Mouse (Mus musculus): ENCODE measurements around the gene Hnrnpdl. TPM values are rescaled to one million over a fixed set of nuclear protein-coding genes. Genes with fewer than 3 reads are reported as not detected.

Hnrnpdl gene
- polyA plus RNA-seq, 1 experiment from 2014 or later: 271 TPM

DNA sequence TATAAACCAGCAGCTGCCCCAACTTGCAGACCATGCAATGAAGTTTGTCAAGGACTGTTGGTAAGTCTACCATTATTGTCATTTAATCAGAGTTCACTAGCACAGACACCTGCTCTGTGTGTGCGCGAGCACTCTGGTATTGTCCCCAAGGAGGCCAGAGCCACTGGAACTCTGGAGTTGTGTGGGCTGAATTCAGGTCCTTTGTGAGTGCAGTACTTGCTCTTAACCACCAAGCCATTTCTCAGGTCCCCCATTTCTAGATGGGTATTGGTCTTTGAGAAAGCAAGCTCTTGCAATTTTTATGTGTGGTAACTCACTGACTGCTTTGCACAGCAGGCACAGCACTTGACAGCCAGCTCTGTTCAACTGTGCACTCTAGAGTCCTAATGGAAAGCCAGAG lies 7.4 kb downstream of the Hnrnpdl start:
- Histone ChIP-seq H3K4me1 (ENCODE audit: control insufficient read depth, insufficient read depth, low read length) (peaks cover 12% of the 10 kb centered on the region), H3K9ac (ENCODE audit: low read length) (no peak overlapping the region), H3K4me3 (ENCODE audit: low read depth, low read length) (no peak overlapping the region), H3K36me3 (ENCODE audit: control insufficient read depth, insufficient read depth, low read length) (peaks cover 12% of the 10 kb centered on the region), H3K4me2 (ENCODE audit: low read depth) (no peak overlapping the region), H3K27ac (ENCODE audit: low read depth, low read length) (no peak overlapping the region), H3K9me3 (ENCODE audit: control insufficient read depth, low read length) (no peaks in the 10 kb centered on the region), H3K27me3 (ENCODE audit: control insufficient read depth, insufficient read depth, low read length) (no peaks in the 10 kb centered on the region)
- WGBS: 91% methylated on average over 2 of the region's 2 CpGs
- ATAC-seq (ENCODE audit: insufficient read depth, low FRiP score, low TSS enrichment) (peak; percentile 52), DNase-seq (ENCODE audit: low spot score) (no peak)

DNA sequence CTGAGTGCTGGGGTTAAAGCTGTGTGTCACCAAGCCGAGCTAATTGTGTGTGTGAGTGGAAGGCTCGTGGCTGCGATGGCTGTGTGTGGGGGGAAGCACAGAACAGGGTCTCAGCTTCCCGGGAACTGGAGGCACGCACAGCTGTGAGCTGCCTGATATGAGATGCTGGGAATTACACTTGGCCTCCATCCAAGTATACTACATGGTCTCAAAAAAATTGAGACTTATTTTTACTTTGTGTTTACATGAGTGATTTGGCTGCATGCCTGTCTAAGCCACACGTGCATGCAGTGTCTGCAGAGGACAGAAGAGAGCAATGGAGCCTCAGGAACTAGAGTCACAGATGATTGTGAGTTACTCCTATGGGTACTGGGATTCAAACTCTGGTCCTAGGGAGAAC lies 9.4 kb downstream of the Hnrnpdl start:
- Histone ChIP-seq H3K27ac (ENCODE audit: low read depth, low read length) (no peak overlapping the region), H3K9ac (ENCODE audit: low read length) (no peak overlapping the region), H3K9me3 (ENCODE audit: control insufficient read depth, low read length) (no peaks in the 10 kb centered on the region), H3K27me3 (ENCODE audit: control insufficient read depth, insufficient read depth, low read length) (no peaks in the 10 kb centered on the region), H3K4me2 (ENCODE audit: low read depth) (no peak overlapping the region), H3K4me1 (ENCODE audit: control insufficient read depth, insufficient read depth, low read length) (no peaks in the 10 kb centered on the region), H3K4me3 (ENCODE audit: low read depth, low read length) (no peak overlapping the region), H3K36me3 (ENCODE audit: control insufficient read depth, insufficient read depth, low read length) (peaks cover 6% of the 10 kb centered on the region)
- 61% methylated on average over 6 of the region's 6 CpGs for WGBS
- ATAC-seq (ENCODE audit: insufficient read depth, low FRiP score, low TSS enrichment): 0 out of 2 replicates have a peak, but pooled peaks have one; percentile 11
- DNase-seq (ENCODE audit: low spot score): no peak

DNA sequence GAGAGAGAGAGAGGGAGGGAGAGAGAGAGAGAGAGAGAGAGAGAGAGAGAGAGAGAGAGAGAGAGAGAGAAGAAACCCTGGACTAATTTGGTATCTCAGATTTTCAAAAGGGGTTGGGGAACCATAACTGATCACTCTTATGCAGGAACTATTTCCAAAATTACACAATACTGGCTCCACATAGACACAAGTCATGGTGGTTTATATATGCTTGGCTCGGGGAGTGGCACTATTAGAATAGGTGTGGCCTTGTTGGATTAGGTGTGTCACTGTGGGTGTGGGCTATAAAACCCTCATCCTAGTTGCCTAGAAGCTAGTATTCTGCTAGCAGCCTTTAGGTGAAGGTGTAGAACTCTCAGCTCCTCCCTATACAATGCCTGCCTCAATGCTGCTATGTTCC lies 14.6 kb downstream of the Hnrnpdl start:
- H3K9ac ChIP-seq (ENCODE audit: low read length): no peak overlapping the region
- H3K36me3 ChIP-seq (ENCODE audit: control insufficient read depth, insufficient read depth, low read length): no peaks in the 10 kb centered on the region
- H3K4me1 ChIP-seq (ENCODE audit: control insufficient read depth, insufficient read depth, low read length): no peaks in the 10 kb centered on the region
- no peak for ATAC-seq (ENCODE audit: insufficient read depth, low FRiP score, low TSS enrichment)
- H3K27ac ChIP-seq (ENCODE audit: low read depth, low read length): no peak overlapping the region
- no peaks in the 10 kb centered on the region for H3K9me3 ChIP-seq (ENCODE audit: control insufficient read depth, low read length)
- no peak for DNase-seq (ENCODE audit: low spot score)
- no peaks in the 10 kb centered on the region for H3K27me3 ChIP-seq (ENCODE audit: control insufficient read depth, insufficient read depth, low read length)
- H3K4me3 ChIP-seq (ENCODE audit: low read depth, low read length): no peak overlapping the region
- no peak overlapping the region for H3K4me2 ChIP-seq (ENCODE audit: low read depth)
- WGBS: 77% methylated on average over 1 of the region's 1 CpGs

DNA sequence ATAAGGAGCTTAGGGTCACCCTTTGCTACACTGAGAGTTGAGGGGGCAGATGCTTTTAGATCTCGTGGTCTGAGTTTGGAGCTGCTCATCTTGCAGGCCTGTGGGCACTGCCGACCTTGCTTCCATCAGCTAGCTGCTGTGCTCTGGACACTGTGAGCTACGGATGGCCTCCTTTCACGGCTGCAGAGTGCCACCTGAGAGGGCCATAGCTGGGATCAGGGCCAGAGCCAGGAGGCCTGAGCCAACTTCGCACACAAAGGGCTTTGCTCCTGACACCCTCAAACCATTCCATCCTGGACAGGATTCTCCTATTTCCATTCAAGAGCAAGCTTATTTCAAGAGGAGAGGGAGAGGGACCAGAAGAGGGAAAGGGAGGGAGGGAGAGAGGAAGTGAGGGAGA lies 15.1 kb downstream of the Hnrnpdl start:
- no peak overlapping the region for H3K27ac ChIP-seq (ENCODE audit: low read depth, low read length)
- ATAC-seq (ENCODE audit: insufficient read depth, low FRiP score, low TSS enrichment) (no peak), DNase-seq (ENCODE audit: low spot score) (no peak)
- WGBS: 74% methylated on average over 5 of the region's 5 CpGs
- H3K9ac ChIP-seq (ENCODE audit: low read length): no peak overlapping the region
- no peaks in the 10 kb centered on the region for H3K9me3 ChIP-seq (ENCODE audit: control insufficient read depth, low read length)
- H3K4me2 ChIP-seq (ENCODE audit: low read depth): no peak overlapping the region
- H3K36me3 ChIP-seq (ENCODE audit: control insufficient read depth, insufficient read depth, low read length): no peaks in the 10 kb centered on the region
- no peak overlapping the region for H3K4me3 ChIP-seq (ENCODE audit: low read depth, low read length)
- no peaks in the 10 kb centered on the region for H3K27me3 ChIP-seq (ENCODE audit: control insufficient read depth, insufficient read depth, low read length)
- no peaks in the 10 kb centered on the region for H3K4me1 ChIP-seq (ENCODE audit: control insufficient read depth, insufficient read depth, low read length)

DNA sequence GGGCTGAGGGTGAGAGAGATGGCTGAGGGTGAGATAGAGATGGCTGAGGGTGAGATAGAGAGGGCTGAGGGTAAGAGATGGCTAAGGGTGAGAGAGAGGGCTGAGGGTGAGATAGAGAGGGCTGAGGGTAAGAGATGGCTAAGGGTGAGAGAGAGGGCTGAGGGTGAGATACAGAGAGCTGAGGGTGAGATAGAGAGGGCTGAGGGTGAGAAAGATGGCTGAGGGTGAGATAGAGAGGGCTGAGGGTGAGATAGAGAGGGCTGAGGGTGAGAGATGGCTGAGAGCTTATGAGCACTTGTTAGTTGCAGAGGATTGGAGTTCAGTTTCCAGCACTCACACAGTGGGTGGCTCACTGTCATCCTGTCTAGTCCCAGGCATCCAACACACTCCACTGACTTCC lies 19.4 kb downstream of the Hnrnpdl start:
- H3K4me3 ChIP-seq (ENCODE audit: low read depth, low read length): no peak overlapping the region
- no peak overlapping the region for H3K27ac ChIP-seq (ENCODE audit: low read depth, low read length)
- no peak for ATAC-seq (ENCODE audit: insufficient read depth, low FRiP score, low TSS enrichment)
- H3K9ac ChIP-seq (ENCODE audit: low read length): no peak overlapping the region
- H3K4me2 ChIP-seq (ENCODE audit: low read depth): no peak overlapping the region
- H3K9me3 ChIP-seq (ENCODE audit: control insufficient read depth, low read length): no peaks in the 10 kb centered on the region
- DNase-seq (ENCODE audit: low spot score): no peak
- H3K27me3 ChIP-seq (ENCODE audit: control insufficient read depth, insufficient read depth, low read length): no peaks in the 10 kb centered on the region
- no peaks in the 10 kb centered on the region for H3K36me3 ChIP-seq (ENCODE audit: control insufficient read depth, insufficient read depth, low read length)
- no peaks in the 10 kb centered on the region for H3K4me1 ChIP-seq (ENCODE audit: control insufficient read depth, insufficient read depth, low read length)

DNA sequence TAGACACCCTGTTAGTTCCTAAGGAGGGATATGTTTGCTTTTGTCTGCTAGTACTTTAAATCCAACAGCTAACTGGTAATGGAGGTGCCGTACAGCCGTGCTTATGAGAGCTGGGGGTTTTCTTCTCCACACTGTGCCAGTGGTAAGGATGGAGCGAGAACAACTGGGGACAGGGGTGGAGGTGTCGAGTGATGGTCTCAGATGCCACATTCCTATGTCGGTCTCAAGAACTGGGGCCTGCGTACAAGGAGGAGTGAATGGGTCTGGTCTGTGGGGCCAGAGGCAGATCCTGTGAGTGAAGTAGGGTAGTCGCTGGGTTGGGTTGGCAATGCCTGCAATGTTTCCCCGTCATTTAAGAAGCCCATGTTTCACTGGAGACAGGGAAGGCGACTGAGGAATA lies 26.9 kb downstream of the Hnrnpdl start:
- DNase-seq (ENCODE audit: low spot score) (no peak), ATAC-seq (ENCODE audit: insufficient read depth, low FRiP score, low TSS enrichment) (no peak)
- H3K27ac ChIP-seq (ENCODE audit: low read depth, low read length): no peak overlapping the region
- H3K4me1 ChIP-seq (ENCODE audit: control insufficient read depth, insufficient read depth, low read length): no peaks in the 10 kb centered on the region
- H3K9ac ChIP-seq (ENCODE audit: low read length): no peak overlapping the region
- H3K4me3 ChIP-seq (ENCODE audit: low read depth, low read length): no peak overlapping the region
- no peaks in the 10 kb centered on the region for H3K9me3 ChIP-seq (ENCODE audit: control insufficient read depth, low read length)
- WGBS: 86% methylated on average over 9 of the region's 9 CpGs
- H3K4me2 ChIP-seq (ENCODE audit: low read depth): no peak overlapping the region
- H3K27me3 ChIP-seq (ENCODE audit: control insufficient read depth, insufficient read depth, low read length): no peaks in the 10 kb centered on the region
- no peaks in the 10 kb centered on the region for H3K36me3 ChIP-seq (ENCODE audit: control insufficient read depth, insufficient read depth, low read length)

DNA sequence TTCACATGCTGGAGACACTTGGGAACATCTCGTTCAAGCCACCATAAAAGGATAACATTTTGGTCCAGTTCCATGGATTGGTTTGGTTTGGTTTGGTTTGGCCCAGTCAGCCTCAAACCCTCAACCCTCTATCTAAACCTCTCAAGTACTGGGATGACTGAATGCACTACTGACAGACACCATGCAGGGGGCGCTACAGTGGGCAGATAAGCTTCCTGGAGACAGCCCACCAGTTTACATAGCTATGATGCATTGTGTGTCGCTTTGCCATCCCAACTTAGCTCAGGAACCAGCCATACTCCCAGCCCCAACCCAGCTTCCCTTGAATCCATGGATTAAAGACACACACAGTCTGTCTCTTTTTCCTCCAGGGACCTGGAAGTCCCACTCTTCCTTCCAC lies 31.0 kb downstream of the Hnrnpdl start:
- no peaks in the 10 kb centered on the region for H3K9me3 ChIP-seq (ENCODE audit: control insufficient read depth, low read length)
- no peaks in the 10 kb centered on the region for H3K36me3 ChIP-seq (ENCODE audit: control insufficient read depth, insufficient read depth, low read length)
- no peaks in the 10 kb centered on the region for H3K27me3 ChIP-seq (ENCODE audit: control insufficient read depth, insufficient read depth, low read length)
- DNase-seq (ENCODE audit: low spot score) (no peak), ATAC-seq (ENCODE audit: insufficient read depth, low FRiP score, low TSS enrichment) (no peak)
- H3K4me3 ChIP-seq (ENCODE audit: low read depth, low read length): no peak overlapping the region
- no peak overlapping the region for H3K27ac ChIP-seq (ENCODE audit: low read depth, low read length)
- no peak overlapping the region for H3K4me2 ChIP-seq (ENCODE audit: low read depth)
- H3K4me1 ChIP-seq (ENCODE audit: control insufficient read depth, insufficient read depth, low read length): no peaks in the 10 kb centered on the region
- H3K9ac ChIP-seq (ENCODE audit: low read length): no peak overlapping the region
- WGBS: 61% methylated on average over 3 of the region's 3 CpGs

DNA sequence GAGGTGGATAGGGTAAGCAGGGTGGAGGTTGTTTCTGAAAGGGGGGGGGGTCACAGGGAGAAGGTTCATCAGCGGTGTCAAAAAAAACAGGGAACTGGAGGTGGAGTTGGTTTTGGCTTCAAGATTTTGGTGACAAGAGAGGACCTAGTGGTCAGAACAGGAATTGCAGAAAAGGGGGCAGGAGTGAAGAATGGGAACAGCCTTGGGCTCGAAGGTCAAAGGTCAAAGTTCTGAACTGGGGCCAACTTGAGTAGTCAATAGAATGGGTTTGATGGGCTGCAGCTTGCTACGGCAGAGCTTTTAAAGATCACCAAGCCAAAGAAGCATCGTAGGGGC lies 32.5 kb downstream of the Hnrnpdl start:
- Histone ChIP-seq H3K27me3 (ENCODE audit: control insufficient read depth, insufficient read depth, low read length) (no peaks in the 10 kb centered on the region), H3K4me1 (ENCODE audit: control insufficient read depth, insufficient read depth, low read length) (no peaks in the 10 kb centered on the region), H3K36me3 (ENCODE audit: control insufficient read depth, insufficient read depth, low read length) (no peaks in the 10 kb centered on the region), H3K9me3 (ENCODE audit: control insufficient read depth, low read length) (no peaks in the 10 kb centered on the region), H3K27ac (ENCODE audit: low read depth, low read length) (no peak overlapping the region), H3K9ac (ENCODE audit: low read length) (no peak overlapping the region), H3K4me2 (ENCODE audit: low read depth) (no peak overlapping the region), H3K4me3 (ENCODE audit: low read depth, low read length) (no peak overlapping the region)
- 79% methylated on average over 4 of the region's 4 CpGs for WGBS
- ATAC-seq (ENCODE audit: insufficient read depth, low FRiP score, low TSS enrichment) (no peak), DNase-seq (ENCODE audit: low spot score) (no peak)

DNA sequence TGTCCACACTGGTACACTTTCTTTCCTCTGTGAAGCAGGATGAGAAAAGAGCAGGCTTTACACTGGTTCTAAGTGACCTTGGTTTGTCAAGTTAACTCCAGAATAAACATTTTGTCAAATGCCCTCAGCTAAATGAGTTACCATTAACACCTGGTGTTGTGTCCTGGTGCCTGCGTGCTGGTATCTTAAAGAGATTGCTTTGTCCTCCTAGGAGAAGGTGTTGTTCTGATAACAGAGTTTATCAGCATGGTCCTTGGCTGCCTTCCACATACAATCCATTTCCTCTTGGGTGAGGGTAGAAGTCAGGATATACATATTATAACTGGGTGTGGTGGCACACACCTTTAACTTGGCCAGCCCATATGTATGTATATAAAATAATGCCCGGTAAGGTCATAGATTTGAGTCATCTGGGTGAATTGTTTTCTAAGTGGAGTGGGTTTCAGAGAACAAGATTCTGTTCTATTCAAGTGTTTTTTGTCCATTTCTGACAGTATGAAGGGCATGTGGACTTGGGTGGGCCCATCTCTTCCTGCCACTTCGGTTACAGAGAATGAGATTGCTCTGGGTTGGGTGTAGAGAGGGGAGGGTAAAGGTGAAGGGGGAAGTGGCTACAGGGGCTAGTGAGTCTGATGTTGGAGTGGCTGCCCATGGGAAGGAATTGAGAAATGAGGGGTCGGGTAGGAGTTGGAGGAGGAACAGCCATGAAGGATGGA lies 33.0 kb downstream of the Hnrnpdl start:
- DNase-seq (ENCODE audit: low spot score) (no peak), ATAC-seq (ENCODE audit: insufficient read depth, low FRiP score, low TSS enrichment) (no peak)
- H3K9ac ChIP-seq (ENCODE audit: low read length): no peak overlapping the region
- no peaks in the 10 kb centered on the region for H3K4me1 ChIP-seq (ENCODE audit: control insufficient read depth, insufficient read depth, low read length)
- H3K27ac ChIP-seq (ENCODE audit: low read depth, low read length): no peak overlapping the region
- WGBS: 91% methylated on average over 4 of the region's 4 CpGs
- no peak overlapping the region for H3K4me2 ChIP-seq (ENCODE audit: low read depth)
- no peaks in the 10 kb centered on the region for H3K36me3 ChIP-seq (ENCODE audit: control insufficient read depth, insufficient read depth, low read length)
- no peaks in the 10 kb centered on the region for H3K27me3 ChIP-seq (ENCODE audit: control insufficient read depth, insufficient read depth, low read length)
- H3K4me3 ChIP-seq (ENCODE audit: low read depth, low read length): no peak overlapping the region
- H3K9me3 ChIP-seq (ENCODE audit: control insufficient read depth, low read length): no peaks in the 10 kb centered on the region

All from neural tube, embryonic 11.5 days (tissue).